7 mouse cellular contexts compared by ENCODE assay signal in genomic region chr16:90916040-90916481, GRCm38 (mm10). TPM values are rescaled to one million over a fixed set of nuclear protein-coding genes. Genes with fewer than 3 reads are reported as not detected.
DNase-seq lines count a peak whose midpoint lies in the region; ATAC-seq and TF ChIP-seq lines count a peak whose summit lies in the region.

No protein-coding gene starts in this region.

- TF ChIP-seq CTCF in brain, embryonic 14.5 days (IDR thresholded peaks at IDR 0.05; ENCODE audit: borderline replicate concordance, extremely low read depth, insufficient read depth, insufficient read length), result no peak
- TF ChIP-seq CTCF in heart, postnatal 0 days (IDR thresholded peaks at IDR 0.05; ENCODE audit: low read depth), result no peak
- no peak for TF ChIP-seq CTCF in liver, postnatal 0 days (IDR thresholded peaks at IDR 0.05; ENCODE audit: low read depth)

- no peak for TF ChIP-seq POLR2A in brain, embryonic 14.5 days (IDR thresholded peaks at IDR 0.05; ENCODE audit: borderline replicate concordance, extremely low read depth, insufficient read depth, insufficient read length, poor library complexity, severe bottlenecking)

- H3K27ac ChIP-seq in heart, postnatal 0 days (ENCODE audit: low read depth), result peak overlapping the region; percentile 52
- H3K27ac ChIP-seq in liver, postnatal 0 days (ENCODE audit: low read depth), result no peak overlapping the region

- no peak for TF ChIP-seq EP300 in heart, postnatal 0 days (IDR thresholded peaks at IDR 0.05; ENCODE audit: low read depth)
- TF ChIP-seq EP300 in liver, postnatal 0 days (IDR thresholded peaks at IDR 0.05; ENCODE audit: low read depth), result no peak; the same call in 1 of the 2 replicates

- peak; percentile 80 for ATAC-seq in heart, postnatal 0 days (ENCODE audit: insufficient read depth, low read depth)
- peak; percentile 66 for ATAC-seq in liver, postnatal 0 days

- no peaks in the 10 kb centered on the region for H3K27me3 ChIP-seq in heart, postnatal 0 days (ENCODE audit: control insufficient read depth, insufficient read depth, low read length)
- H3K27me3 ChIP-seq in liver, postnatal 0 days (ENCODE audit: insufficient read depth, low read length), result no peaks in the 10 kb centered on the region

- H3K4me1 ChIP-seq in heart, postnatal 0 days (ENCODE audit: control insufficient read depth, insufficient read depth), result no peaks in the 10 kb centered on the region
- no peaks in the 10 kb centered on the region for H3K4me1 ChIP-seq in liver, postnatal 0 days (ENCODE audit: insufficient read depth)

- H3K9ac ChIP-seq in heart, postnatal 0 days (replicated peaks; ENCODE audit: low read depth, low read length), result no peak overlapping the region
- H3K9ac ChIP-seq in liver, postnatal 0 days (replicated peaks), result no peak overlapping the region

- no peak overlapping the region for H3K4me3 ChIP-seq in heart, postnatal 0 days (ENCODE audit: low read depth, low read length)
- no peak overlapping the region for H3K4me3 ChIP-seq in liver, postnatal 0 days (ENCODE audit: low read depth, low read length)

- H3K36me3 ChIP-seq in heart, postnatal 0 days (replicated peaks; ENCODE audit: control insufficient read depth, insufficient read depth, low read length), result no peaks in the 10 kb centered on the region
- H3K36me3 ChIP-seq in liver, postnatal 0 days (replicated peaks; ENCODE audit: insufficient read depth, low read length), result no peaks in the 10 kb centered on the region

- intact Hi-C loops in left cerebral cortex, postnatal 36 days (cut with DNase I), result no loop called here

- peak; percentile 25 for DNase-seq in adipocyte (ENCODE audit: low spot score)
- peak; percentile 26 for DNase-seq in brain, embryonic 14.5 days (ENCODE audit: low read depth)
- peak; percentile 81 for DNase-seq in heart, postnatal 0 days (ENCODE audit: low spot score)
- no peak for DNase-seq in liver, postnatal 0 days
- DNase-seq in spleen, postnatal 4 days (ENCODE audit: low spot score in 2 of 2), result no peak
- DNase-seq in left cerebral cortex, postnatal 36 days (ENCODE audit: low spot score in 2 of 2), result no peak
- DNase-seq in left cerebral cortex, adult 8-10 months (ENCODE audit: low spot score in 2 of 2), result no peak

- 24% methylated on average over 12 of the region's 12 CpGs for WGBS in heart, postnatal 0 days
- 17% methylated on average over 12 of the region's 12 CpGs for WGBS in liver, postnatal 0 days (ENCODE audit: insufficient replicate concordance)

- peaks cover 8% of the 10 kb centered on the region; the same call in 1 of the 2 replicates for H3K9me3 ChIP-seq in heart, postnatal 0 days (replicated peaks; ENCODE audit: control insufficient read depth, low read length)
- no peaks in the 10 kb centered on the region for H3K9me3 ChIP-seq in liver, postnatal 0 days (ENCODE audit: low read length)

- H3K4me2 ChIP-seq in heart, postnatal 0 days (ENCODE audit: low read depth, low read length), result peak overlapping the region; percentile 39
- no peak overlapping the region for H3K4me2 ChIP-seq in liver, postnatal 0 days (ENCODE audit: low read depth, low read length)

RNA-seq across cellular contexts. Expression of gene Cfap298, which starts 18.9 kb away (rescaled TPM):
- polyA plus RNA-seq in brain, embryonic 14.5 days (2012; rRNA removed), result 23.0 and 24.4 TPM in 2 replicates
- total RNA-seq in heart, postnatal 0 days (2014; rRNA removed; ENCODE audit: low replicate concordance), result 7.1 and 22.1 TPM in 2 replicates
- 39.6 and 45.4 TPM in 2 replicates for polyA plus RNA-seq in heart, postnatal 0 days (2015; fragmentation: Nextera tagmentation; extraction: Ambion mirVana)
- 16.1 and 16.8 TPM in 2 replicates for polyA plus RNA-seq in liver, postnatal 0 days (2015; fragmentation: Nextera tagmentation; extraction: Ambion mirVana)
- 10 to 100 TPM; 41.5 to 44.8 TPM for total RNA-seq in left cerebral cortex, postnatal 36 days (2021)
- total RNA-seq in left cerebral cortex, adult 8-10 months (2022), result 10 to 100 TPM; 45.4 to 50.4 (median 47.0) TPM

Comparison
In these comparisons a context has a peak if more than half of its experiments do, and no peak if none do; other contexts are left out.
1. DNase-seq: peak in adipocyte (single experiment), brain, embryonic 14.5 days (single experiment) and heart, postnatal 0 days (single experiment); none in liver, postnatal 0 days (single experiment), spleen, postnatal 4 days (0 of 2), left cerebral cortex, postnatal 36 days (0 of 2) and left cerebral cortex, adult 8-10 months (0 of 2).